Mouse (Mus musculus) kidney, adult 2 months (tissue): ENCODE measurements around the gene Extl1.

ENCODE experiments used
- CTCF ChIP-seq: fragments of 200-500 bp; conservative IDR thresholded peaks from 2 replicates; pipeline ENCODE4 v1.5.1; 2011; ENCODE audit warnings: low read depth, mild to moderate bottlenecking, control low read depth, low read length, moderate library complexity, mixed read lengths; ENCODE audit not compliant: insufficient read depth, insufficient read length
- POLR2A ChIP-seq: fragments of 200-500 bp; IDR thresholded peaks from one replicate; pipeline ENCODE4 v1.6.1; 2011; ENCODE audit warnings: low read depth, low read length, control low read depth

DNA sequence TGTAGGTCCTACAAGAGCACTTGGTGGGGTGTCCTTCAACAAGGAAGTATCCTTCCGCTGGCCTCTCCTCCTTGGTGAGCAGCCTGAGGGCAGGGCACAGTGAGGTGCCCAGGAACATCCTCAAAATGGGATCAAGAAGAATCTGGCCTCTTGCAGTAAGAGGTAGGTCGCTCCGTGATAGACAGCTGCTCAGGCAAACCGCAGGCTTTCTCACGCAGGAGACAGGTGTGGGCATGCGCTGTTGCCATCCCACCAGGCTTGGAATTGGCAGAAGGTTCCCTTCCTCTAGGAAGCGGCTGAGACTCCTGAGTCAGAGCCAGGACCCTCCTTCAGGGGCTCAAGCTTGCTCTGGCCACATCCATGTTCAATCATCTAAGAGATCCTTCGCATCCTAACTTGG is 10.4 kb downstream of the Extl1 start:
- no peak for TF ChIP-seq CTCF
- TF ChIP-seq POLR2A = no peak
